Mouse (Mus musculus) adipose tissue, adult 10 weeks (tissue): ENCODE measurements around the gene Zfp667. TPM values are rescaled to one million over a fixed set of nuclear protein-coding genes. Genes with fewer than 3 reads are reported as not detected.

Experiments used
- polyA plus RNA-seq: library from polyadenylated mRNA; stranded (reverse); fragments of 350-450 nt; fragmentation: Illumina TruSeq; extraction: RNeasy Lipid Tissue Mini Kit (QIAGEN cat#74804); gene quantifications from one replicate; pipeline ENCODE4 v1.2.3, GENCODE M21; 2014; ENCODE audit warnings: low read depth, low replicate concordance

The Zfp667 gene
- 5.4 TPM for polyA plus RNA-seq

GRCm38 (mm10) chr7:6285842-6286705 is at the start of gene Zfp667:
TSS of gene Zfp667 (plus strand) at chr7:6286579.

GRCm38 (mm10) chr7:6252410-6252809 is 34.0 kb upstream of the Zfp667 start, which contains the start of gene Epp13:
TSS of gene Epp13 (plus strand) at chr7:6252710.

DNA sequence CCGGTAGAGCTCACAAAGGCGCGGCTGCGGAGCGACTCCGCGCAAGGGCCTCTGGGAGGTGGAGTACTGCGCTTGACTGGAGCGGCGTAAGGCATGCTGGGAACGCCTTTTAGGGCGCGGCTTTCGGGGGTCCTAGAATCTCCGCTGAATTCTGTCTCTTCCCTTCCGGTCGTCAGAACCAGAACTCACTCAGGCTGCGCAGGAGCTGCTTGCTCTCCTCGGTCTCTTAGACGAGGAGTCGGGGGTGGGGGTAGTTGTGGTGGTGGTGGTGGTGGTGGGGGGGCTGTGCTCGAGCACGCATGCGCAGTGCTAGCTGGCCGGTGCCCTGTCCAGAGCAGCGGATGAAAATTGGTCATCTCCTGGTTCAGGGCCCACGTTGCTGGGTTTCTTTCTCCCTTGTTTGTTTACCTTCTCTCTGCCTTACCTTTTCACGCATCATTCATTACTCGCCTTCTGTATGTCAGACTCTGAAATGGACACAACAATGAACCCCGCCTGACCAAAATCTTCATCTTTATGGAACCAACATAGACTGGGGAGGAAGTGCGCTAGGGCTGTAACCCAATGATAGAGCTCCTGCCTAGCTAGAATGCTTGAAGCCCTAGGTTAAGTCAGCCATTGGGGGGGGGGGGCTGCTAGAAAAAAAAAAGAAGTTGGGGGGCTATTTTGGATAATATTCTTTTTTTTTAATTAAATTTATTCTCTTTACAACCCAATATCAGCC is 45.0 kb downstream of the Zfp667 start, which contains the start of gene Zfp583:
TSS of gene Zfp583 (minus strand) at position 53 of the 724 bp plus-strand sequence.

GRCm38 (mm10) chr7:6343501-6344071 is 57.2 kb downstream of the Zfp667 start, which contains the start of gene Gm3854:
TSS of gene Gm3854 (plus strand) at chr7:6343759.

Other genes with a start within 250 kb of the Zfp667 start
- not detected for gene Nlrp4c, start 241.4 kb upstream of the Zfp667 start, polyA plus RNA-seq
- 43.9 TPM for gene Zfp787, start 130.6 kb upstream of the Zfp667 start, polyA plus RNA-seq
- 9.7 TPM for gene Zfp444, start 114.4 kb upstream of the Zfp667 start, polyA plus RNA-seq
- not detected for gene Galp, start 89.5 kb upstream of the Zfp667 start, polyA plus RNA-seq
- not detected for gene Zscan5b, start 64.3 kb upstream of the Zfp667 start, polyA plus RNA-seq
- 1,688 TPM for gene Epp13, start 33.9 kb upstream of the Zfp667 start, polyA plus RNA-seq
- 2.5 TPM for gene Zfp583, start 44.7 kb downstream of the Zfp667 start, polyA plus RNA-seq
- gene Gm3854, start 57.2 kb downstream of the Zfp667 start, polyA plus RNA-seq = 0.71 TPM
- gene Zfp78, start 76.7 kb downstream of the Zfp667 start, polyA plus RNA-seq = 3.4 TPM
- 7.0 TPM for gene Zfp28, start 96.7 kb downstream of the Zfp667 start, polyA plus RNA-seq
- gene Smim17, start 112.1 kb downstream of the Zfp667 start, polyA plus RNA-seq = not detected
- gene Gm20715, start 123.7 kb downstream of the Zfp667 start, polyA plus RNA-seq = 0.10 TPM
- not detected for gene Olfr1344, start 152.1 kb downstream of the Zfp667 start, polyA plus RNA-seq
- not detected for gene Olfr1336, start 169.6 kb downstream of the Zfp667 start, polyA plus RNA-seq
- gene Olfr1346, start 180.5 kb downstream of the Zfp667 start, polyA plus RNA-seq = not detected
- gene Olfr5, start 200.4 kb downstream of the Zfp667 start, polyA plus RNA-seq = not detected
- not detected for gene Olfr1347, start 213.2 kb downstream of the Zfp667 start, polyA plus RNA-seq
- not detected for gene Olfr1348, start 222.2 kb downstream of the Zfp667 start, polyA plus RNA-seq
- gene Olfr1349, start 236.4 kb downstream of the Zfp667 start, polyA plus RNA-seq = 0.14 TPM